Mouse (Mus musculus) limb, embryonic 10.5 days (tissue): ENCODE measurements around the gene Letmd1. TPM values are rescaled to one million over a fixed set of nuclear protein-coding genes. Genes with fewer than 3 reads are reported as not detected.

Experiments
- DNase-seq: peaks from one replicate; pipeline ENCODE4 v3.0.0-alpha.2; 2017; ENCODE audit warnings: low spot score
- H3K27ac ChIP-seq: fragments of 300-500 bp; sonication (generic); 2 replicates; pipeline ENCODE4 v1.5.1; 2016; ENCODE audit warnings: mild to moderate bottlenecking
- H3K27me3 ChIP-seq: fragments of 300-500 bp; sonication (generic); 2 replicates; pipeline ENCODE4 v1.6.1; 2016; ENCODE audit warnings: low read depth, mild to moderate bottlenecking; ENCODE audit not compliant: poor library complexity, severe bottlenecking
- H3K36me3 ChIP-seq: fragments of 300-500 bp; sonication (generic); 2 replicates; pipeline ENCODE4 v1.6.1; 2016; ENCODE audit warnings: mild to moderate bottlenecking, moderate library complexity
- H3K4me1 ChIP-seq: fragments of 300-500 bp; sonication (generic); 2 replicates; pipeline ENCODE4 v1.6.1; 2016
- H3K4me3 ChIP-seq: fragments of 300-500 bp; sonication (generic); 2 replicates; pipeline ENCODE4 v1.5.1; 2016; ENCODE audit warnings: mild to moderate bottlenecking, moderate library complexity
- H3K9me3 ChIP-seq: fragments of 300-500 bp; sonication (generic); replicated peaks from 2 replicates; pipeline ENCODE4 v1.6.1; 2016; ENCODE audit warnings: mild to moderate bottlenecking
- WGBS: fragments of 180-500 bp; shearing (Covaris S2); methylation state at CpG from one replicate; pipeline ENCODE4 v1.1.7; 2016; 5-methylcytosine and 5-hydroxymethylcytosine counted together
- polyA plus RNA-seq: library from polyadenylated mRNA; unstranded; fragments of >200 nt; fragmentation: Nextera tagmentation; extraction: Ambion mirVana; gene quantifications from 2 replicates; pipeline ENCODE4 v1.2.1, GENCODE M21; 2016

The Letmd1 gene
- polyA plus RNA-seq, 1 experiment from 2014 or later = 31.4 TPM

GRCm38 (mm10) chr15:100429959-100430565, 38.8 kb upstream of the Letmd1 start:
- Histone ChIP-seq H3K36me3 (no peaks in the 10 kb centered on the region), H3K4me3 (no peak overlapping the region), H3K27ac (no peak overlapping the region), H3K4me1 (peaks cover 13% of the 10 kb centered on the region; the same call in 1 of the 2 replicates), H3K27me3 (no peaks in the 10 kb centered on the region), H3K9me3 (no peaks in the 10 kb centered on the region)
- WGBS = 82% methylated on average over 11 of the region's 11 CpGs
- no peak for DNase-seq

DNA sequence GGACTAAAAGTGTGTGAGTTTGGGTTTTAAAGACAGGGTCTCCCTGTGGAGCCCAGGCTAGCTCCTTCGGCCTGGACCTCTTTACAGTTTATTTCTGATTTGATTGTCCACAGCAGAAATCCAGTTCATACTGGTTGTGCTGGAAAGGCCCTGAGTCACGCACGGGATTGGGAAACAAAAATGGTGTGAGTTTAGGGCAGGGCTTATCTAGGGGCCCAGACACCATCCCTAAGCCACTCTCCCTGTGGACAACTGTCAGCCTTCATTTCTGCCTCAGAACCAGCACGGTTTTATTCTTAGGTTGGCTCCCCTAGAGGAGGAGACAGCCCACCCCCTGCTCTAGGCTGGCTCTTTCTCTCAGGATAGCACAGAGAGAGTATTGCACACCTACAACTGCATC, 35.6 kb upstream of the Letmd1 start:
- H3K4me1 ChIP-seq = peaks cover 12% of the 10 kb centered on the region; the same call in 1 of the 2 replicates
- no peaks in the 10 kb centered on the region for H3K36me3 ChIP-seq
- H3K4me3 ChIP-seq = no peak overlapping the region
- H3K27me3 ChIP-seq = no peaks in the 10 kb centered on the region
- no peak for DNase-seq
- H3K9me3 ChIP-seq = no peaks in the 10 kb centered on the region
- 68% methylated on average over 4 of the region's 4 CpGs for WGBS
- H3K27ac ChIP-seq = no peak overlapping the region

- 0 out of 2 replicates have a peak, but pooled peaks cover 3% of the 10 kb centered on the region for H3K4me1 ChIP-seq
- no peaks in the 10 kb centered on the region for H3K9me3 ChIP-seq
- no peaks in the 10 kb centered on the region for H3K27me3 ChIP-seq
- 95% methylated on average over 4 of the region's 4 CpGs for WGBS
- H3K27ac ChIP-seq = no peak overlapping the region
- no peak overlapping the region for H3K4me3 ChIP-seq
- DNase-seq = no peak
- no peaks in the 10 kb centered on the region for H3K36me3 ChIP-seq
Observed at GRCm38 (mm10) chr15:100436112-100436511, 32.7 kb upstream of the Letmd1 start.

GRCm38 (mm10) chr15:100436518-100436917, 32.3 kb upstream of the Letmd1 start:
- no peaks in the 10 kb centered on the region for H3K9me3 ChIP-seq
- H3K4me3 ChIP-seq = no peak overlapping the region
- WGBS = 81% methylated on average over 10 of the region's 10 CpGs
- H3K27ac ChIP-seq = no peak overlapping the region
- no peaks in the 10 kb centered on the region for H3K36me3 ChIP-seq
- DNase-seq = no peak
- 0 out of 2 replicates have a peak, but pooled peaks cover 3% of the 10 kb centered on the region for H3K4me1 ChIP-seq
- H3K27me3 ChIP-seq = no peaks in the 10 kb centered on the region

GRCm38 (mm10) chr15:100443126-100443922, 25.5 kb upstream of the Letmd1 start:
- Histone ChIP-seq H3K27ac (peak overlapping the region; percentile 83), H3K36me3 (no peaks in the 10 kb centered on the region), H3K9me3 (no peaks in the 10 kb centered on the region), H3K27me3 (no peaks in the 10 kb centered on the region), H3K4me1 (peaks cover 11% of the 10 kb centered on the region), H3K4me3 (peak overlapping the region; percentile 54)
- 6% methylated on average over 28 of the region's 31 CpGs for WGBS
- DNase-seq = peak; percentile 85

GRCm38 (mm10) chr15:100446887-100447286, 21.9 kb upstream of the Letmd1 start:
- Histone ChIP-seq H3K9me3 (no peaks in the 10 kb centered on the region), H3K4me3 (no peak overlapping the region), H3K4me1 (peaks cover 11% of the 10 kb centered on the region), H3K36me3 (no peaks in the 10 kb centered on the region), H3K27ac (no peak overlapping the region), H3K27me3 (no peaks in the 10 kb centered on the region)
- WGBS = 81% methylated on average over 2 of the region's 2 CpGs
- DNase-seq = no peak

DNA sequence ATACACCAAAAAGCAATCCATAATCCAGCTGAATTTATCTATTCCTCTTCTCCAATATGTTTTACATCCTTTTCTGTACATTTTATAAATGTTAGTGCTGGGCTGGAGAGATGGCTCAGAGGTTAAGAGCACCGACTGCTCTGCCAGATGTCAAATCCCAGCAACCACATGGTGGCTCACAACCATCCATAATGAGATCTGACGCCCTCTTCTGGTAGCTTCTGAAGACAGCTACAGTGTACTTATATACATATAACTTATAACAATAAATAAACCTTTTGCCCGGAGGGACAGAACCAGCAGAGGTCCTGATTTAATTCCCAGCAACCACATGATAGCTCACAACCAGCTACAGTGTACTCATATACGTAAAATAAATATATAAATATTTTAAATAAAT, 20.3 kb upstream of the Letmd1 start:
- 77% methylated on average over 4 of the region's 4 CpGs for WGBS
- H3K27ac ChIP-seq = no peak overlapping the region
- H3K36me3 ChIP-seq = no peaks in the 10 kb centered on the region
- no peak for DNase-seq
- H3K4me1 ChIP-seq = peaks cover 8% of the 10 kb centered on the region
- H3K4me3 ChIP-seq = no peak overlapping the region
- H3K27me3 ChIP-seq = no peaks in the 10 kb centered on the region
- no peaks in the 10 kb centered on the region for H3K9me3 ChIP-seq

DNA sequence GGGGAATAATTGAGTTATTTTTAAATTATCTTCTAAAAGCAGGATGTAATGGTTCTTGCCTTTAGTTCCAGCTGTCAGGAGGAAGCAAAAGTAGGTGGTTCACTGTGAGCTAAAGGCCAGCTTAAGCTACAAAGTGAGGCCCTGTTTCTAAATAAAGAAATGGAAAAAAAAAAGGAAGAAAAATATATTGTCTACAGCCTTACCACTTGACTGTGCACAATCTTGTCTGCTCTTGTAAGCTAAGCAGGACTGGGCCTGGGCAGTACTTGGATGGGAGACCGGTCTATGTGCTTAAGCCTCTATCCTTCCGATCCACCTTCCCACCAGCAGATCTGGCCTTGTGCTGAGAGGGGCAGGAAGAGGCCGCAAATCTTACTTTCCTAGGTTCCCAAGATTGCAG, 19.3 kb upstream of the Letmd1 start:
- DNase-seq = no peak
- no peaks in the 10 kb centered on the region for H3K27me3 ChIP-seq
- H3K36me3 ChIP-seq = no peaks in the 10 kb centered on the region
- no peak overlapping the region for H3K27ac ChIP-seq
- 87% methylated on average over 3 of the region's 3 CpGs for WGBS
- no peaks in the 10 kb centered on the region for H3K4me1 ChIP-seq
- H3K4me3 ChIP-seq = no peak overlapping the region
- no peaks in the 10 kb centered on the region for H3K9me3 ChIP-seq

- H3K9me3 ChIP-seq = no peaks in the 10 kb centered on the region
- no peak overlapping the region for H3K4me3 ChIP-seq
- DNase-seq = no peak
- H3K27me3 ChIP-seq = no peaks in the 10 kb centered on the region
- no peak overlapping the region for H3K27ac ChIP-seq
- WGBS = 74% methylated on average over 16 of the region's 16 CpGs
- H3K4me1 ChIP-seq = 0 out of 2 replicates have a peak, but pooled peaks cover 1% of the 10 kb centered on the region
- no peaks in the 10 kb centered on the region for H3K36me3 ChIP-seq
Observed at GRCm38 (mm10) chr15:100451245-100451644, 17.6 kb upstream of the Letmd1 start.

DNA sequence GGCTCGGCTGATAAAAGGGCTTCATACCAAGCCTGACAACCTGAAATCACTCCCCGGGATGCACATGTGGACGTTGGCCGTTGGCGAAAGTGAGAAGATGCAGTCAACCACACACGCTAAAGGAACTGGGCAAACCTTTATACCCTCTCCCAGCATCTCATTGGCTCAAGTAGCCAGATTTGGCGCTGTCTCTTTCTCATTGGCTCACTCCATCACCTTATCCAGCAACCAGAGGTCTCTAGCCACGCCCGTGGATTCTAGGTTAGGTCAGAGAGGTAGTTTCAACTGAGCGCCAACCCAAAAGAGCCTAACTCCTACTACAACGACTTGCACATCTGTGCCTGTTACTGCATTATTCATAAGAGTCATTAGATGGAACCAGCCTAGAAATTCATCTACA, 16.3 kb upstream of the Letmd1 start:
- 77% methylated on average over 11 of the region's 11 CpGs for WGBS
- 0 out of 2 replicates have a peak, but pooled peaks cover 9% of the 10 kb centered on the region for H3K4me1 ChIP-seq
- DNase-seq = no peak
- H3K4me3 ChIP-seq = no peak overlapping the region
- H3K27me3 ChIP-seq = no peaks in the 10 kb centered on the region
- no peaks in the 10 kb centered on the region for H3K9me3 ChIP-seq
- H3K36me3 ChIP-seq = no peaks in the 10 kb centered on the region
- H3K27ac ChIP-seq = no peak overlapping the region

- Histone ChIP-seq H3K4me3 (no peak overlapping the region), H3K4me1 (peaks cover 14% of the 10 kb centered on the region; the same call in 1 of the 2 replicates), H3K9me3 (no peaks in the 10 kb centered on the region), H3K27me3 (peaks cover 19% of the 10 kb centered on the region; the same call in 1 of the 2 replicates), H3K36me3 (no peaks in the 10 kb centered on the region), H3K27ac (no peak overlapping the region)
- DNase-seq = no peak
- 69% methylated on average over 7 of the region's 7 CpGs for WGBS
Observed at GRCm38 (mm10) chr15:100456356-100456991, 12.3 kb upstream of the Letmd1 start.

DNA sequence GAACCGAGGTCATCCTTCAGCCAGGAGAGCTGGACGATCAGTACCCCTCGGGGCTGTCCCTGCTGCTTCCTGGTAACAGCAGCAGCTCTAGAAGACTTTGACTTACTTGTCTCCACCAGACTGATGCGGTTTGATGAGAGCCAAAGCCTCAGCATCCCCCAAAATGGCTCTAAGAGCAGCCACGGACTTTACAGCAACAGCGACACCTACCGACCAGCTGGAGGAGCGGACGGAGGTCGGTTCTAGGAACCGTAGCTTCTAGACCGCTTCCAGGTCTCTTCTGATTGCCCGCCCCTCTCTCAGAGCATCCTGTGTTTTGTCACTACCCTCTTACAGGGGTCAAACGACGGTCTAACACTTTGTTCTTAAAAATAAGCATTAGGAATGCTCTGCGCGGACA, 11.5 kb upstream of the Letmd1 start:
- Histone ChIP-seq H3K36me3 (no peaks in the 10 kb centered on the region), H3K4me3 (no peak overlapping the region), H3K27me3 (peaks cover 19% of the 10 kb centered on the region; the same call in 1 of the 2 replicates), H3K9me3 (no peaks in the 10 kb centered on the region), H3K27ac (no peak overlapping the region), H3K4me1 (peaks cover 18% of the 10 kb centered on the region; the same call in 1 of the 2 replicates)
- DNase-seq = peak; percentile 88
- WGBS = 10% methylated on average over 17 of the region's 17 CpGs

DNA sequence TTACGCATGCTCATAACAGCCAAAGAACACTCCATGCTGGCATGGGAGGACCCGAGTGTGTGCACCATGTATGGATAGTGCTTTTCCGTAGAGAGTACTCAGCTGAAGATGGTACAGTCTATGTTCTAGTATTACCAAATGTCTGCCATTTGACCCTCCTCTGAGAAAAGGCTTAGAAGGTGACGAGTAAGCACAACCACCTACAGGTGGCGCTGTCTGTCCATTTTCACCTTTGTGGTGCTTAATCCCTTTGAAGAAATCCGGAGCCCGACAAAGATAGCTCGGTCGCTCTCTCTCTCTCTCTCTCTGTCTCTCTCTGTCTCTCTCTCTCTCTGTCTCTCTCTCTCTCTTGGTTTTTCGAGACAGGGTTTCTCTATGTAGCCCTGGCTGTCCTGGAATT, 10.8 kb upstream of the Letmd1 start:
- peak; percentile 62 for DNase-seq
- no peak overlapping the region for H3K4me3 ChIP-seq
- H3K4me1 ChIP-seq = peaks cover 18% of the 10 kb centered on the region; the same call in 1 of the 2 replicates
- no peaks in the 10 kb centered on the region for H3K36me3 ChIP-seq
- no peak overlapping the region for H3K27ac ChIP-seq
- peaks cover 19% of the 10 kb centered on the region; the same call in 1 of the 2 replicates for H3K27me3 ChIP-seq
- no peaks in the 10 kb centered on the region for H3K9me3 ChIP-seq
- WGBS = 52% methylated on average over 10 of the region's 10 CpGs
